Mouse (Mus musculus) hindbrain, postnatal 0 days (tissue): Measurements from ENCODE around the gene Rnf34. TPM values are rescaled to one million over a fixed set of nuclear protein-coding genes. Genes with fewer than 3 reads are reported as not detected.

ENCODE experiments used
- ATAC-seq: fragments of 200-750 bp; cut with Nextera tagmentation; 2 replicates; pipeline ENCODE4 v1.8.0; 2017; ENCODE audit warnings: mild to moderate bottlenecking, moderate TSS enrichment, moderate library complexity
- DNase-seq: peaks from one replicate; pipeline ENCODE4 v3.0.0-alpha.2; 2015; ENCODE audit warnings: low spot score
- H3K27ac ChIP-seq: fragments of 300-500 bp; sonication (generic); 2 replicates; pipeline ENCODE4 v1.5.1; 2014; ENCODE audit warnings: mild to moderate bottlenecking
- H3K27me3 ChIP-seq: fragments of 300-500 bp; sonication (generic); 2 replicates; pipeline ENCODE4 v1.6.1; 2014; ENCODE audit warnings: low read length, mixed read lengths; ENCODE audit not compliant: insufficient read depth
- H3K36me3 ChIP-seq: fragments of 300-500 bp; sonication (generic); 2 replicates; pipeline ENCODE4 v1.6.1; 2014; ENCODE audit warnings: low read length, mixed read lengths; ENCODE audit not compliant: insufficient read depth
- H3K4me1 ChIP-seq: fragments of 300-500 bp; sonication (generic); 2 replicates; pipeline ENCODE4 v1.6.1; 2014; ENCODE audit warnings: antibody characterized with exemption, low read length, mixed read lengths; ENCODE audit not compliant: insufficient read depth
- H3K4me2 ChIP-seq: fragments of 300-500 bp; sonication (generic); 2 replicates; pipeline ENCODE4 v1.6.1; 2014; ENCODE audit warnings: low read depth, mild to moderate bottlenecking, low read length, moderate library complexity, mixed read lengths
- H3K4me3 ChIP-seq: fragments of 300-500 bp; sonication (generic); 2 replicates; pipeline ENCODE4 v1.5.1; 2014; ENCODE audit warnings: low read length
- H3K9ac ChIP-seq: fragments of 300-500 bp; sonication (generic); replicated peaks from 2 replicates; pipeline ENCODE4 v1.6.1; 2014; ENCODE audit warnings: mild to moderate bottlenecking, low read length, moderate library complexity, mixed read lengths
- H3K9me3 ChIP-seq: fragments of 300-500 bp; sonication (generic); 2 replicates; pipeline ENCODE4 v1.6.1; 2016; ENCODE audit warnings: low read length, mixed read lengths
- CTCF ChIP-seq: IDR thresholded peaks from 2 replicates; pipeline ENCODE4 v1.5.1; 2016; ENCODE audit warnings: antibody characterized with exemption, control low read depth, low read depth
- WGBS: fragments of 180-500 bp; shearing (Covaris S2); extraction: QIAGEN DNeasy Blood & Tissue Kit; methylation state at CpG from one replicate; pipeline ENCODE4 v1.1.7; 2014; 5-methylcytosine and 5-hydroxymethylcytosine counted together
- polyA plus RNA-seq: library from polyadenylated mRNA; unstranded; fragments of >200 nt; fragmentation: Nextera tagmentation; extraction: Ambion mirVana; gene quantifications from 2 replicates; pipeline ENCODE4 v1.2.1, GENCODE M21; 2015
- total RNA-seq: library from RNA; depleted of rRNA; stranded (reverse); fragments of >200 nt; gene quantifications from 2 replicates; pipeline ENCODE4 v1.2.3, GENCODE M21; 2014; rRNA removed

Rnf34 gene
- total and polyA plus RNA-seq, 2 experiments from 2014 or later: 23.8 to 46.2 TPM

DNA sequence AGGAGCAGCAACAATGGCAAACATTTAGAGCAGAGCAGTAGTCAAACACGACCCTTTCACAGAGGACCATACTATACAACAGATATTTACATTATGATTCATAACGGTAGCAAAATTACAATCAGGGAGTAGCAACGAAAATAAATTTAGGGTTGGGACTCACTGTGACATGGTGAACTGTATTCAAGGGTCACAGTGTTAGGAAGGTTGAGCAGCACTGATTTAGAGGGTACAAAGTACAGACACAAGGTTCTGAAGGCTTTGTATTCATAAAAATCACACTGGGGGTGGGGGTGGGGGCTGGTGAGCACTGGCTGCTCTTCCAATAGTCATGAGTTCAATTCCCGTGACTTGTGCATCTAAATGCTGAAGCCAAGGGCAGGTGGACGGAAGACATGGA lies 70.7 kb downstream of the Rnf34 start:
- TF ChIP-seq CTCF: no peak

More for the DNA sequence above, 70.7 kb downstream of the Rnf34 start:
- no peak overlapping the region for H3K4me3 ChIP-seq
- no peak overlapping the region for H3K9ac ChIP-seq
- DNase-seq (no peak), ATAC-seq (no peak)
- no peaks in the 10 kb centered on the region for H3K4me1 ChIP-seq
- no peak overlapping the region for H3K4me2 ChIP-seq
- H3K9me3 ChIP-seq: no peaks in the 10 kb centered on the region
- no peak overlapping the region for H3K27ac ChIP-seq
- H3K36me3 ChIP-seq: no peaks in the 10 kb centered on the region
- H3K27me3 ChIP-seq: no peaks in the 10 kb centered on the region
- 92% methylated on average over 5 of the region's 5 CpGs for WGBS

Other genes with a start within 250 kb of the Rnf34 start
- gene Ift81, start 235.5 kb upstream of the Rnf34 start, total RNA-seq: 21.3 and 32.3 TPM in 2 replicates
- 66.3 and 66.5 TPM in 2 replicates for gene Ift81, start 235.5 kb upstream of the Rnf34 start, polyA plus RNA-seq
- 13.5 and 16.2 TPM in 2 replicates for gene P2rx7, start 206.1 kb upstream of the Rnf34 start, total RNA-seq
- gene P2rx7, start 206.1 kb upstream of the Rnf34 start, polyA plus RNA-seq: 7.1 and 7.3 TPM in 2 replicates
- gene P2rx4, start 142.5 kb upstream of the Rnf34 start, total RNA-seq: 11.6 and 17.4 TPM in 2 replicates
- 21.1 and 21.7 TPM in 2 replicates for gene P2rx4, start 142.5 kb upstream of the Rnf34 start, polyA plus RNA-seq
- gene Camkk2, start 70.6 kb upstream of the Rnf34 start, total RNA-seq: 82.0 and 112 TPM in 2 replicates
- 61.8 and 65.3 TPM in 2 replicates for gene Camkk2, start 70.6 kb upstream of the Rnf34 start, polyA plus RNA-seq
- gene Anapc5, start 28.7 kb upstream of the Rnf34 start, total RNA-seq: 446 and 449 TPM in 2 replicates
- gene Anapc5, start 28.7 kb upstream of the Rnf34 start, polyA plus RNA-seq: 416 and 426 TPM in 2 replicates
- 75.7 and 87.3 TPM in 2 replicates for gene Kdm2b, start 139.8 kb downstream of the Rnf34 start, total RNA-seq
- gene Kdm2b, start 139.8 kb downstream of the Rnf34 start, polyA plus RNA-seq: 59.7 and 60.9 TPM in 2 replicates
- 20.9 and 27.2 TPM in 2 replicates for gene Orai1, start 165.0 kb downstream of the Rnf34 start, total RNA-seq
- gene Orai1, start 165.0 kb downstream of the Rnf34 start, polyA plus RNA-seq: 16.8 and 18.3 TPM in 2 replicates
- gene Morn3, start 197.0 kb downstream of the Rnf34 start, total RNA-seq: not detected in 2 replicates
- 0.64 and 0.87 TPM in 2 replicates for gene Morn3, start 197.0 kb downstream of the Rnf34 start, polyA plus RNA-seq
- gene Tmem120b, start 218.4 kb downstream of the Rnf34 start, total RNA-seq: 15.3 and 29.3 TPM in 2 replicates
- gene Tmem120b, start 218.4 kb downstream of the Rnf34 start, polyA plus RNA-seq: 17.7 and 19.6 TPM in 2 replicates